In genomic region chr11:113135261-113135660, GRCm38 (mm10) we compare ENCODE assay signal across 17 mouse cellular contexts.
DNase-seq lines count a peak whose midpoint lies in the region; ATAC-seq and TF ChIP-seq lines count a peak whose summit lies in the region.
"Had no signal": no experiment of that assay in that cellular context is flagged by ENCODE, and none has a peak within 500 bp of the region (broad histone marks: within the 10 kb centered on the region; RNA-seq: fewer than 3 reads in every experiment).

No protein-coding gene starts in this region.

- no peak overlapping the region for H3K4me2 ChIP-seq in midbrain, postnatal 0 days (ENCODE audit: low read depth, low read length, poor library complexity, severe bottlenecking)
- no peak overlapping the region for H3K4me2 ChIP-seq in midbrain, embryonic 16.5 days (ENCODE audit: low read length)
- H3K4me2 ChIP-seq: intestine, embryonic 15.5 days; liver, embryonic 13.5 days had no signal

- no peaks in the 10 kb centered on the region for H3K9me3 ChIP-seq in midbrain, postnatal 0 days (ENCODE audit: low read length)
- no peaks in the 10 kb centered on the region for H3K9me3 ChIP-seq in midbrain, embryonic 16.5 days (replicated peaks; ENCODE audit: control insufficient read depth, low read length, poor library complexity, severe bottlenecking)
- H3K9me3 ChIP-seq: heart, embryonic 10.5 days; intestine, embryonic 15.5 days; liver, embryonic 13.5 days had no signal

- H3K4me3 ChIP-seq in midbrain, postnatal 0 days (ENCODE audit: low read depth, low read length): no peak overlapping the region
- H3K4me3 ChIP-seq in midbrain, embryonic 16.5 days (ENCODE audit: low read depth, low read length): no peak overlapping the region
- H3K4me3 ChIP-seq: heart, embryonic 10.5 days; intestine, embryonic 15.5 days; left cerebral cortex, adult 2 months; liver, embryonic 13.5 days; myocyte had no signal

- TF ChIP-seq CTCF in midbrain, postnatal 0 days (IDR thresholded peaks at IDR 0.05): no peak

- DNase-seq in heart, adult 11 months: peak; percentile 66
- DNase-seq in heart, adult 8-10 months (ENCODE audit: low spot score): no peak
- peak; percentile 71 for DNase-seq in midbrain, postnatal 0 days (ENCODE audit: low spot score)
- DNase-seq in R1 (ENCODE audit: low read depth, low spot score): peak; percentile 44
- peak; percentile 38 for DNase-seq in telencephalon, adult 2 months (ENCODE audit: low read depth, low spot score)
- DNase-seq in lung, postnatal 14 days: no peak
- DNase-seq: adrenal gland, postnatal 10 days; heart, postnatal 36 days; kidney, postnatal 25 days; liver, embryonic 13.5 days; thymus, adult 2 months had no signal

- no peak; the same call in 1 of the 2 replicates for ATAC-seq in midbrain, postnatal 0 days (ENCODE audit: low FRiP score)
- ATAC-seq in midbrain, embryonic 16.5 days: no peak
- ATAC-seq in erythroblast, adult 5-6 weeks (replicated peaks; ENCODE audit: low FRiP score, poor library complexity, severe bottlenecking): no peak
- ATAC-seq: intestine, embryonic 15.5 days had no signal

- no peaks in the 10 kb centered on the region for H3K27me3 ChIP-seq in midbrain, postnatal 0 days (ENCODE audit: insufficient read depth, low read length)
- H3K27me3 ChIP-seq in midbrain, embryonic 16.5 days (ENCODE audit: control insufficient read depth, insufficient read depth, low read depth, low read length): no peaks in the 10 kb centered on the region
- H3K27me3 ChIP-seq: intestine, embryonic 15.5 days; liver, embryonic 13.5 days had no signal

- no peak overlapping the region for H3K9ac ChIP-seq in midbrain, postnatal 0 days (replicated peaks; ENCODE audit: low read length, poor library complexity, severe bottlenecking)
- H3K9ac ChIP-seq in midbrain, embryonic 16.5 days (ENCODE audit: low read depth, low read length): no peak overlapping the region
- H3K9ac ChIP-seq: intestine, embryonic 15.5 days; liver, embryonic 13.5 days had no signal

- H3K4me1 ChIP-seq in midbrain, postnatal 0 days (ENCODE audit: insufficient read depth, low read length): no peaks in the 10 kb centered on the region
- H3K4me1 ChIP-seq in midbrain, embryonic 16.5 days (ENCODE audit: control insufficient read depth, insufficient read depth, low read length): peaks cover 1% of the 10 kb centered on the region

- no peaks in the 10 kb centered on the region for H3K36me3 ChIP-seq in midbrain, postnatal 0 days (ENCODE audit: insufficient read depth, low read length)
- no peaks in the 10 kb centered on the region for H3K36me3 ChIP-seq in midbrain, embryonic 16.5 days (ENCODE audit: control insufficient read depth, insufficient read depth, low read length)
- H3K36me3 ChIP-seq: heart, embryonic 10.5 days; intestine, embryonic 15.5 days; liver, embryonic 13.5 days had no signal

- 18% methylated on average over 5 of the region's 5 CpGs for WGBS in midbrain, postnatal 0 days
- WGBS in midbrain, embryonic 16.5 days: 34% methylated on average over 5 of the region's 5 CpGs

- no peak overlapping the region for H3K27ac ChIP-seq in midbrain, postnatal 0 days (ENCODE audit: low read depth, low read length)
- no peak overlapping the region for H3K27ac ChIP-seq in midbrain, embryonic 16.5 days (ENCODE audit: low read length)
- H3K27ac ChIP-seq: heart, embryonic 10.5 days; intestine, embryonic 15.5 days; left cerebral cortex, adult 2 months; liver, embryonic 13.5 days had no signal

Comparison
In these comparisons a context has a peak if more than half of its experiments do, and no peak if none do; other contexts are left out.
1. DNase-seq: peak in heart, adult 11 months (single experiment), midbrain, postnatal 0 days (single experiment), R1 (single experiment) and telencephalon, adult 2 months (single experiment); none in heart, adult 8-10 months (single experiment) and lung, postnatal 14 days (single experiment).